Mouse (Mus musculus): ENCODE results near the gene March7. TPM values are rescaled to one million over a fixed set of nuclear protein-coding genes. Genes with fewer than 3 reads are reported as not detected.

The March7 gene
- total and polyA plus RNA-seq, 3 experiments: 32.3 to 36.4 TPM; not detected in 1

DNA sequence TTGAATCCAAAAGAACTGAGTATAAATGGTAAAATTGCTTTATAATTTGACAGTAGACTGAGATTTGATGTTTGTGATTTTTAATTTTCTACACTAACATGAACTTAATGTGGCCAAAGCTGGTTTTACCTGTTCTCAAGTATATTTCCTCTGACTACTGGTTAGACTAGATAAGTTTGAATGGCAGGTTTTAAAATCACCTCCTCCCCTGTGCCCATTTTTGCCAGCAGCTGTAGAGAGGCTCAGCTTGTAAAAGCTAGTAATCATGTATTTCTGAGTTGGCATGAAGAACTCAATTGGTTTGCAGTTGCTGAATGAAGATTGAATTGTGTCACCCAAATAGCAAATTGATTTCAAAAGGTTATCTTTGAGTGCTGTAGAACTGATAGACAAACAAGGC lies 2.8 kb downstream of the March7 start:
- Histone ChIP-seq H3K79me2 (ENCODE audit: control insufficient read depth, insufficient read depth, low read length, poor library complexity) (peaks cover 81% of the 10 kb centered on the region), H3K4me3 (ENCODE audit: control insufficient read depth in 1 of 2, insufficient read depth in 1 of 2, low read depth in 2 of 2, low read length in 2 of 2) (no peak overlapping the region), H3K27ac (ENCODE audit: control insufficient read depth, low read depth, low read length) (no peak overlapping the region), H3K9me3 (replicated peaks; ENCODE audit: insufficient read depth, low read length) (no peaks in the 10 kb centered on the region), H3K4me1 (ENCODE audit: control insufficient read depth in 1 of 2, insufficient read depth in 2 of 2, low read length in 2 of 2) (peaks cover 10 to 25% of the 10 kb centered on the region in 2 experiments), H3K9ac (ENCODE audit: control insufficient read depth, low read depth, low read length, poor library complexity, severe bottlenecking) (no peak overlapping the region), H3K36me3 (ENCODE audit: control insufficient read depth in 1 of 2, insufficient read depth in 2 of 2, low read length in 2 of 2) (peaks cover 14 to 47% of the 10 kb centered on the region in 2 experiments), H3K27me3 (ENCODE audit: control insufficient read depth in 1 of 2, insufficient read depth in 2 of 2, low read length in 2 of 2) (no peaks in the 10 kb centered on the region)
- TF ChIP-seq SIN3A (IDR thresholded peaks at IDR 0.05; ENCODE audit: low read length) (no peak), ETS1 (IDR thresholded peaks at IDR 0.05; ENCODE audit: low read depth, low read length) (no peak), NRF1 (IDR thresholded peaks at IDR 0.05; ENCODE audit: insufficient read depth, low read depth, low read length, poor library complexity, severe bottlenecking) (no peak), RCOR1 (IDR thresholded peaks at IDR 0.05; ENCODE audit: low read depth, low read length) (no peak), BHLHE40 (IDR thresholded peaks at IDR 0.05; ENCODE audit: borderline replicate concordance, low read depth, low read length) (no peak), RAD21 (IDR thresholded peaks at IDR 0.05; ENCODE audit: low read depth, low read length) (no peak), MYC (IDR thresholded peaks at IDR 0.05; ENCODE audit: low read depth, low read length) (no peak), ZC3H11A (IDR thresholded peaks at IDR 0.05; ENCODE audit: low read depth, low read length) (no peak), MXI1 (IDR thresholded peaks at IDR 0.05; ENCODE audit: low read depth, low read length) (no peak), ZMIZ1 (IDR thresholded peaks at IDR 0.05; ENCODE audit: low read depth, low read length) (no peak), KAT2A (conservative IDR thresholded peaks at IDR 0.05; ENCODE audit: low read depth, low read length) (no peak), GATA1 (IDR thresholded peaks at IDR 0.05; ENCODE audit: low read depth, low read length) (no peak), POLR2AphosphoS5 (IDR thresholded peaks at IDR 0.05; ENCODE audit: borderline replicate concordance, low read depth, low read length) (no peak)
- DNase-seq (ENCODE audit: low read depth, low spot score): no peak

DNA sequence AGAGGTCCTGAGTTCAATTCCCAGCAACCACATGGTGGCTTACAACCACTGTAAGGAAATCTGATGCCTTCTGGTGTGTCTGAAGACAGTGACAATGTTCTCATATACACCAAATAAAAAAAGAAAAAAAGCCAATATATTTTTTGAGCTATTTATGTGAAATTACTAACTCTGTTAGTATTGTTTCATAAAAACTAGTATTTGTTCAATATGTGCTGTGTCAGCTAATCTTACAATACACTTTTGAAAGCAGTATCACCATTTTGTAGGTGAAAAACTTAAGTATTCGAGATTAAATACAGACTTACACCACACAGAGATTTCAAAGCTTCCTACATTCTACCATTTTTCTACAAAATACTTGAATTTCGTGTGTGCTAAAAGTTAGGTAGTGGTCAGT lies 5.0 kb downstream of the March7 start:
- peaks cover 10 to 21% of the 10 kb centered on the region in 2 experiments for H3K4me1 ChIP-seq (ENCODE audit: control insufficient read depth in 1 of 2, insufficient read depth in 2 of 2, low read length in 2 of 2)
- peaks cover 17 to 44% of the 10 kb centered on the region in 2 experiments for H3K36me3 ChIP-seq (ENCODE audit: control insufficient read depth in 1 of 2, insufficient read depth in 2 of 2, low read length in 2 of 2)
- TF ChIP-seq MAFK (IDR thresholded peaks at IDR 0.05; ENCODE audit: borderline replicate concordance, low read depth, low read length) (peak; percentile 87), NRF1 (IDR thresholded peaks at IDR 0.05; ENCODE audit: insufficient read depth, low read depth, low read length, poor library complexity, severe bottlenecking) (no peak)
- H3K27ac ChIP-seq (ENCODE audit: control insufficient read depth, low read depth, low read length): no peak overlapping the region
- H3K9me3 ChIP-seq (replicated peaks; ENCODE audit: insufficient read depth, low read length): no peaks in the 10 kb centered on the region
- peaks cover 77% of the 10 kb centered on the region for H3K79me2 ChIP-seq (ENCODE audit: control insufficient read depth, insufficient read depth, low read length, poor library complexity)
- DNase-seq (ENCODE audit: low read depth, low spot score): no peak
- no peak overlapping the region for H3K9ac ChIP-seq (ENCODE audit: control insufficient read depth, low read depth, low read length, poor library complexity, severe bottlenecking)
- no peaks in the 10 kb centered on the region for H3K27me3 ChIP-seq (ENCODE audit: control insufficient read depth in 1 of 2, insufficient read depth in 2 of 2, low read length in 2 of 2)
- H3K4me3 ChIP-seq (ENCODE audit: control insufficient read depth in 1 of 2, insufficient read depth in 1 of 2, low read depth in 2 of 2, low read length in 2 of 2): no peak overlapping the region

All from MEL (cell line).